Mouse (Mus musculus): ENCODE results near the gene Dna2. TPM values are rescaled to one million over a fixed set of nuclear protein-coding genes. Genes with fewer than 3 reads are reported as not detected.
A peak's percentile ranks its signal among the peaks of the same experiment; 100 is the strongest.

Gene Dna2
- total RNA-seq, 2 experiments from 2014 or later, result 0.97 to 1.1 TPM

DNA sequence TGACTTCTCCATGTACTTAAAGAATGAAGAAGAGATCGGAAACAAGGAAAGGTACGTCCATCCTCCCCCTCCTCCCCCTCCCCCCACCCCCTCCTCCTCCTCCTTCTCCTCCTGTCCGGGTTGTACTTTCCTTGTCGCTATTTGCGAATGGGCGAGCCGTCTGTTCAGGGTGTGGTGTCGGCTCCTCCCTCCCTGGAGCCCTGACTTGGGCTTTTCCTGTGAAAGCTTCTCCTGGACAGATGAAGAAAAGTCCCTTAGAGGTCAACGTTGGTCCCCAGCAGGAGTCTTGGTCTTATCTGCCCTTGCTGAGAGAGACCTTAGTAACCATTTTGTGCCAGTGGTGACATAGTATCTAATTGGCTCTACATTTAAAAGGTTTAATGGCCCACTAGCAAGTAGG, 47.2 kb downstream of the Dna2 start:
- DNase-seq (ENCODE audit: low spot score in 2 of 2), result no peak
- Histone ChIP-seq H3K27ac (no peak overlapping the region), H3K4me3 (no peak overlapping the region)
- no peak for TF ChIP-seq CTCF (conservative IDR thresholded peaks at IDR 0.05)

- no peak for DNase-seq (ENCODE audit: low spot score in 2 of 2)
- no peak for TF ChIP-seq CTCF (conservative IDR thresholded peaks at IDR 0.05)
- H3K4me3 ChIP-seq, result no peak overlapping the region
- H3K27ac ChIP-seq, result no peak overlapping the region
Measured at GRCm38 (mm10) chr10:63000584-63000983, 53.8 kb downstream of the Dna2 start.

DNA sequence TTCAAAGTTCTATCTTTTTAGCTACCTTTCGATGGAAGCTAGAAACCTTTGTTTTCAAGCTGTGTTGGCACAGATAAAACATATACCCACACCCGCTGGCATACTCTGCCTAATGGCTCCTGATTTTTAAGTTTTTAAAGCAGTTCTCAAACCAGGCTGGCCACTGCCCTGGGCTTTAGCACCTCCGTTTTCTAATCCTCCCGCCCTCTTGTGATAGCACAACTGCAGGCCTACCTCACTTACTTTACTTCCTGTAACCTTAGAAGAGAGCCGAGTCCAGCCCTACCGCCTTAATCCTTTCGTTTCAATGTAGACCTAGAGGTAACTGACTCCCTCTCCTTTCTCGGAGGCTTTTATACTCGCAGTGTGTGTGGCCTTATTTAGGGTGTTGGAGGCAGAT, 56.4 kb downstream of the Dna2 start:
- Histone ChIP-seq H3K4me3 (no peak overlapping the region), H3K27ac (no peak overlapping the region)
- no peak for DNase-seq (ENCODE audit: low spot score in 2 of 2)
- TF ChIP-seq CTCF (conservative IDR thresholded peaks at IDR 0.05), result no peak

DNA sequence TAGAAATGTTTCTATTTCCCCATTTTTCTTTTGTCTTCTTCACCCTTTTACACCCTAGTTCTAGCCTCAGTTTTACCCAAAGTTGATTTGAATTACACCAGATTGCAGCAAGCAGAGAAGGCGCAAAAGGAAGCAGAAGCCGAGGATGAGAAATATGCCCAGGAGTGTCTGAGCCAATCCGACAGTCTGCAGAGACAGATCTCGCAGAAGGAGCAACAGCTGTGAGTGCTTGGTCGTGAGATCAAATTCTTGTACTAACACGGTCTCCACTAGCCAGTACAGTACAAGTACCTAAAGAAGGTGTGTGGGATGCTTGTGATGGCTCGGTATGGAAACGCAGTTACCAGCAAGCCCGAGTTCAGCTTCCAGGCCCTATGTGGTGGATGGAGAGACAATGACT, 57.7 kb downstream of the Dna2 start:
- no peak overlapping the region; the same call in 1 of the 2 replicates for H3K27ac ChIP-seq
- DNase-seq (ENCODE audit: low spot score in 2 of 2), result peak; percentile 63
- TF ChIP-seq CTCF (conservative IDR thresholded peaks at IDR 0.05), result no peak
- no peak overlapping the region for H3K4me3 ChIP-seq

- no peak for DNase-seq (ENCODE audit: low spot score in 2 of 2)
- Histone ChIP-seq H3K4me3 (no peak overlapping the region), H3K27ac (no peak overlapping the region)
- peak; percentile 29 for TF ChIP-seq CTCF (conservative IDR thresholded peaks at IDR 0.05)
Measured at GRCm38 (mm10) chr10:63008193-63008592, 61.4 kb downstream of the Dna2 start.

DNA sequence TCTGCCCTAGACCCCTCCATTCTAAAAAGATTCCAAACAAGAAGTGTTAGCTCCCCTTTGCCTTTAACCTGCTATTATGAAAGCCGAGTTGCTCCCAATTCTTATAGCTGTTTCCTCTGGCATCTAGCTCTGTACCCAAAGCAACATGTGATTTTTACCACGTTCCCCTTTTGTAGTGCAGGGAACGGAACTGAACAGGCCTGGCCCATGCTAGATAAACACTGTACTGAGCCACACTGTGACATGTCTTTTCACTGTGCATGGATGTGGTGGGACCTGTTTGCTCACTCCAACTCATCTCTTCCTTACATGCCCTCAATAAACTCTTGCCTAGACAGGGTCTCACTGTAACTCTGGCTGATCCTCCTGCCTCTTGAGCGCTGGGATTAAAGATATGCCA, 63.4 kb downstream of the Dna2 start:
- DNase-seq (ENCODE audit: low spot score in 2 of 2), result no peak
- no peak overlapping the region for H3K4me3 ChIP-seq
- H3K27ac ChIP-seq, result no peak overlapping the region
- TF ChIP-seq CTCF (conservative IDR thresholded peaks at IDR 0.05), result no peak

DNA sequence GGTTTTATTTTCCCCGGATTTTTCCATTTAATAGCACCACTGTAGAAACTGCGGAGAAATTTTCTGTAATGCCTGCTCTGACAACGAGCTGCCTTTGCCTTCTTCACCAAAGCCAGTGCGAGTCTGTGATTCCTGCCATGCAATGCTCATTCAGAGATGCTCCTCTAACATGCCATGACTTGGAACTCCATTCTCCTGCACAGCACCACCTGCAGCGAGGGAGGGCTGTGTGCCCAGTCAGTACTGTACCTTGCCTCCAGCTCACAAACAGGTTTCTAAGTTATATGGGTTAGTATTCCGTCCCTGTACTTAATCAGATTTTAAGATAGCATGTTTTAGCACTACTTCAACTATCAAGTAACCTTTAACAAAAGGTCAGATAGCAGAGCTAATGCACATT, 64.7 kb downstream of the Dna2 start:
- H3K4me3 ChIP-seq, result no peak overlapping the region
- DNase-seq (ENCODE audit: low spot score in 2 of 2), result no peak
- no peak for TF ChIP-seq CTCF (conservative IDR thresholded peaks at IDR 0.05)

DNA sequence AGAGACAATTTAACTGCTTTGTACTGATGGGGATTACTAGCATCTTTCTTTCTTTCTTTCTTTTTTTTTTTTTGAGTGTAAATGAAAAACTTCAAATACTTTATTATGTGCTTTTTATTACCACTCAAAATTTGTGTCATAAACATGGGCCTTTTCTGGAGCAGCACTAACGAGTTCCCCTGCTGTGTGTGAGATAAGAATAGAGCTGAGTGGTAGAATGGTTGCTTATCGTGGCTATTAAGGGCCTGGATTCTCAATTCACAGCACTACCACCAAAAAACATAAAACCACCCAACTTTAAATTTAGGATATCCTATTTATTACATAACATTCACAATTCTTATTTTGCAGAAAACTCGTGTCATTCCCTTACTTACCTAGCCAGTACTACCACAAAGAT, 66.7 kb downstream of the Dna2 start:
- no peak for TF ChIP-seq CTCF (conservative IDR thresholded peaks at IDR 0.05)
- Histone ChIP-seq H3K27ac (no peak overlapping the region), H3K4me3 (no peak overlapping the region)
- no peak for DNase-seq (ENCODE audit: low spot score in 2 of 2)

More for the DNA sequence above, 64.7 kb downstream of the Dna2 start:
- no peak overlapping the region; the same call in 1 of the 2 replicates for H3K27ac ChIP-seq

DNA sequence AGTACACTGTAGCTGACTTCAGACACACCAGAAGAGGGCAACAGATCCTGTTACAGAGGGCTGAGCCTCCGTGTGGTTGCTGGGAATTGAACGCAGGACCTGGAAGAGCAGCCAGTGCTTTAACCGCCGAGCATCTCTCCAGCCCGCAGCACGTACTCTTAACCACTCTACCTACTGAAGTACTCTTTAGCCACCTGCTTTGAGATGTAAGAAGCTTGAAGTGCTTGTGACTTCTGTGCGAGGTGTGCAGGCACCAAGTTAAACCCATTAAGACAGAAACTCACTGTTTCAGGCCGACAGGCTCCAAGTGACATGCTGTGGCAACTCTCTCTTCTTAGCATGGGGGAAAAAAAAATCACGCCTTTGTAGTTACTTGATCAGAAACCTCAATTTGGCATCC, 67.3 kb downstream of the Dna2 start:
- no peak overlapping the region for H3K4me3 ChIP-seq
- H3K27ac ChIP-seq, result no peak overlapping the region
- 0 out of 2 replicates have a peak, but pooled peaks have one; percentile 4 for TF ChIP-seq CTCF (conservative IDR thresholded peaks at IDR 0.05)
- no peak for DNase-seq (ENCODE audit: low spot score in 2 of 2)

DNA sequence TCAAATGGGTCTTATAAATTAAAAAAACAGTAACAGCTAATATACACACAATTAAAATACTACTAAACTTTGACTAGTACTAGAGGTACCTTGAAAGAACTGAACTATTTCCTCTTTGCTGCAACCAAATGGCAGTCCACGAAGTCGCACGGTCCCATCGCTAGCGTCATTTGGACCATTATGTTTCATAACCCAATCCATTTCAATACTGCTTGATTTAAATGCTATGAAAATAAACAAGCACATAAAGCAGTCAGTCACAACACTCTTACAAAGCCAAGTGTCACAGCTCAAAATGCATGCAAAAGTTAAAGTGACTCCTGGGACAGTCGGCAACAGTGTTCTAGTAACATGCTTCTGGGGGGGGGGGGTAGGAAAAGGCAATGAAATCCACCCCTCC, 72.5 kb downstream of the Dna2 start:
- TF ChIP-seq CTCF (conservative IDR thresholded peaks at IDR 0.05), result no peak
- DNase-seq (ENCODE audit: low spot score in 2 of 2), result no peak
- Histone ChIP-seq H3K4me3 (no peak overlapping the region), H3K27ac (no peak overlapping the region)

GRCm38 (mm10) chr10:63021702-63022101, 74.9 kb downstream of the Dna2 start:
- 0 out of 2 replicates have a peak overlapping the region, but pooled peaks have one; percentile 99 for H3K27ac ChIP-seq
- DNase-seq (ENCODE audit: low spot score in 2 of 2), result no peak

GRCm38 (mm10) chr10:63022541-63023120, 75.8 kb downstream of the Dna2 start:
- peak overlapping the region; percentile 99 for H3K27ac ChIP-seq
- no peak for TF ChIP-seq CTCF (conservative IDR thresholded peaks at IDR 0.05)
- peak overlapping the region; percentile 72 for H3K4me3 ChIP-seq
- no peak for DNase-seq (ENCODE audit: low spot score in 2 of 2)

More at GRCm38 (mm10) chr10:63021702-63022101, 74.9 kb downstream of the Dna2 start:
- TF ChIP-seq CTCF (conservative IDR thresholded peaks at IDR 0.05), result no peak
- H3K4me3 ChIP-seq, result peak overlapping the region; percentile 72

GRCm38 (mm10) chr10:63023121-63023748, 76.4 kb downstream of the Dna2 start:
- TF ChIP-seq CTCF (conservative IDR thresholded peaks at IDR 0.05), result no peak
- peak in 1 of 2 experiments; percentile 58 for DNase-seq (ENCODE audit: low spot score in 2 of 2)
- peak overlapping the region; percentile 99 for H3K27ac ChIP-seq
- peak overlapping the region; percentile 72 for H3K4me3 ChIP-seq

Other genes with a start within 250 kb of the Dna2 start
- gene Stox1, start 220.9 kb upstream of the Dna2 start, total RNA-seq (2021), result 1 to 10 TPM; 2.3 to 2.6 TPM
- 10 to 100 TPM; 59.4 to 60.6 TPM for gene Ccar1, start 154.7 kb upstream of the Dna2 start, total RNA-seq (2021)
- gene Tet1, start 38.0 kb upstream of the Dna2 start, total RNA-seq (2021), result 10 to 100 TPM; 16.2 TPM
- gene Slc25a16, start 26.4 kb upstream of the Dna2 start, total RNA-seq (2021), result 10 to 100 TPM; 37.9 to 40.6 TPM
- gene Rufy2, start 33.2 kb downstream of the Dna2 start, total RNA-seq (2021), result 10 to 100 TPM; 83.2 to 90.5 TPM
- gene Hnrnph3, start 77.2 kb downstream of the Dna2 start, total RNA-seq (2021), result 10 to 100 TPM; 51.1 to 65.3 TPM
- gene Pbld2, start 77.3 kb downstream of the Dna2 start, total RNA-seq (2021), result 1 to 10 TPM; 1.6 to 2.2 TPM
- under 1 TPM; 0.15 to 0.82 TPM for gene Pbld1, start 113.1 kb downstream of the Dna2 start, total RNA-seq (2021)
- gene Atoh7, start 152.6 kb downstream of the Dna2 start, total RNA-seq (2021), result 1 to 10 TPM; 1.7 to 2.0 TPM